Mouse (Mus musculus): ENCODE measurements at regions not wholly inside any gene's neighbourhood (a gene's known extent, or its start where the extent isn't known, plus 50 kb on each side); places are given as distances from the start of the nearest gene placed in this dataset. TPM values are rescaled to one million over a fixed set of nuclear protein-coding genes. Genes with fewer than 3 reads are reported as not detected.

GRCm38 (mm10) chr13:60533871-60534427 is 67.8 kb upstream of the Dapk1 start:
- intact Hi-C loops (cut with DNase I): no loop called here
- no peak for TF ChIP-seq CTCF (IDR thresholded peaks at IDR 0.05)
- Histone ChIP-seq H3K27ac (no peak overlapping the region), H3K4me3 (no peak overlapping the region)
- DNase-seq: no peak

GRCm38 (mm10) chr13:60534501-60534900 is 67.2 kb upstream of the Dapk1 start:
- no peak overlapping the region for H3K4me3 ChIP-seq
- no peak for DNase-seq
- TF ChIP-seq CTCF (IDR thresholded peaks at IDR 0.05): no peak
- no peak overlapping the region for H3K27ac ChIP-seq
- intact Hi-C loops (cut with DNase I): no loop called here

- no peak for TF ChIP-seq CTCF (IDR thresholded peaks at IDR 0.05)
- intact Hi-C loops (cut with DNase I): no loop called here
- Histone ChIP-seq H3K27ac (no peak overlapping the region), H3K4me3 (no peak overlapping the region)
- DNase-seq: no peak
These were observed 66.7 kb upstream of the Dapk1 start for GRCm38 (mm10) chr13:60535045-60535444.

- DNase-seq: no peak
- no peak for TF ChIP-seq CTCF (IDR thresholded peaks at IDR 0.05)
- no peak overlapping the region for H3K4me3 ChIP-seq
- intact Hi-C loops (cut with DNase I): no loop called here
- H3K27ac ChIP-seq: no peak overlapping the region
These were observed 65.0 kb upstream of the Dapk1 start for GRCm38 (mm10) chr13:60536725-60537124.

GRCm38 (mm10) chr13:60538110-60538509 is 63.6 kb upstream of the Dapk1 start:
- H3K4me3 ChIP-seq: no peak overlapping the region
- no peak for DNase-seq
- intact Hi-C loops (cut with DNase I): no loop called here
- no peak for TF ChIP-seq CTCF (IDR thresholded peaks at IDR 0.05)
- H3K27ac ChIP-seq: no peak overlapping the region

GRCm38 (mm10) chr13:60541165-60541564 is 60.6 kb upstream of the Dapk1 start:
- intact Hi-C loops (cut with DNase I): no loop called here
- DNase-seq: no peak
- Histone ChIP-seq H3K4me3 (no peak overlapping the region), H3K27ac (no peak overlapping the region)
- no peak for TF ChIP-seq CTCF (IDR thresholded peaks at IDR 0.05)

- Histone ChIP-seq H3K4me3 (no peak overlapping the region), H3K27ac (no peak overlapping the region)
- no peak for DNase-seq
- intact Hi-C loops (cut with DNase I): no loop called here
- TF ChIP-seq CTCF (IDR thresholded peaks at IDR 0.05): no peak
These were observed 57.4 kb upstream of the Dapk1 start for GRCm38 (mm10) chr13:60544363-60544762.

GRCm38 (mm10) chr13:60545999-60546733 is 55.6 kb upstream of the Dapk1 start:
- no peak overlapping the region for H3K4me3 ChIP-seq
- intact Hi-C loops (cut with DNase I): no loop called here
- DNase-seq: no peak
- H3K27ac ChIP-seq: no peak overlapping the region
- no peak for TF ChIP-seq CTCF (IDR thresholded peaks at IDR 0.05)

Small RNA genes in the stretch of these regions (microRNA-seq; reads per million reads assigned to microRNA genes)
- not detected for gene Gm24999
- gene Gm25000: not detected
